Mouse (Mus musculus) heart, embryonic 10.5 days (tissue): ENCODE measurements at regions not wholly inside any gene's neighbourhood (a gene's known extent, or its start where the extent isn't known, plus 50 kb on each side); places are given as distances from the start of the nearest gene placed in this dataset.

Experiments used
- DNase-seq: peaks from one replicate; pipeline ENCODE4 v3.0.0-alpha.2; 2017; ENCODE audit warnings: low spot score
- H3K27ac ChIP-seq: fragments of 300-500 bp; sonication (generic); 2 replicates; pipeline ENCODE4 v1.5.1; 2016; ENCODE audit warnings: mild to moderate bottlenecking
- H3K27me3 ChIP-seq: fragments of 300-500 bp; sonication (generic); 2 replicates; pipeline ENCODE4 v1.6.1; 2016; ENCODE audit warnings: mild to moderate bottlenecking; ENCODE audit not compliant: poor library complexity, insufficient read depth, severe bottlenecking
- H3K36me3 ChIP-seq: fragments of 300-500 bp; sonication (generic); 2 replicates; pipeline ENCODE4 v1.6.1; 2016; ENCODE audit warnings: mild to moderate bottlenecking, moderate library complexity
- H3K4me1 ChIP-seq: fragments of 300-500 bp; sonication (generic); 2 replicates; pipeline ENCODE4 v1.6.1; 2016; ENCODE audit warnings: mild to moderate bottlenecking
- H3K4me3 ChIP-seq: fragments of 300-500 bp; sonication (generic); 2 replicates; pipeline ENCODE4 v1.5.1; 2016; ENCODE audit warnings: mild to moderate bottlenecking, moderate library complexity
- H3K9me3 ChIP-seq: fragments of 300-500 bp; sonication (generic); 2 replicates; pipeline ENCODE4 v1.6.1; 2016; ENCODE audit warnings: mild to moderate bottlenecking, moderate library complexity
- WGBS: fragments of 180-500 bp; shearing (Covaris S2); methylation state at CpG from one replicate; pipeline ENCODE4 v1.1.7; 2016; 5-methylcytosine and 5-hydroxymethylcytosine counted together

GRCm38 (mm10) chr14:29839576-29839975 is 117.9 kb upstream of the Cacna2d3 start:
- no peak overlapping the region for H3K4me3 ChIP-seq
- no peak for DNase-seq
- H3K27ac ChIP-seq, result no peak overlapping the region
- 76% methylated on average over 3 of the region's 3 CpGs for WGBS
- no peaks in the 10 kb centered on the region for H3K4me1 ChIP-seq
- no peaks in the 10 kb centered on the region for H3K36me3 ChIP-seq
- no peaks in the 10 kb centered on the region for H3K27me3 ChIP-seq
- no peaks in the 10 kb centered on the region for H3K9me3 ChIP-seq

- no peak overlapping the region for H3K27ac ChIP-seq
- no peaks in the 10 kb centered on the region for H3K4me1 ChIP-seq
- 80% methylated on average over 7 of the region's 7 CpGs for WGBS
- no peak for DNase-seq
- H3K9me3 ChIP-seq, result no peaks in the 10 kb centered on the region
- no peaks in the 10 kb centered on the region for H3K36me3 ChIP-seq
- no peak overlapping the region for H3K4me3 ChIP-seq
- H3K27me3 ChIP-seq, result no peaks in the 10 kb centered on the region
Observed at GRCm38 (mm10) chr14:29841361-29842117, 119.9 kb upstream of the Cacna2d3 start.

- Histone ChIP-seq H3K4me3 (no peak overlapping the region), H3K4me1 (no peaks in the 10 kb centered on the region), H3K27me3 (no peaks in the 10 kb centered on the region), H3K36me3 (no peaks in the 10 kb centered on the region), H3K9me3 (no peaks in the 10 kb centered on the region), H3K27ac (no peak overlapping the region)
- WGBS, result 80% methylated on average over 7 of the region's 7 CpGs
- DNase-seq, result no peak
Observed at GRCm38 (mm10) chr14:29847661-29848060, 120.4 kb upstream of the Selenok start.

- Histone ChIP-seq H3K36me3 (no peaks in the 10 kb centered on the region), H3K9me3 (no peaks in the 10 kb centered on the region), H3K27ac (no peak overlapping the region), H3K4me1 (no peaks in the 10 kb centered on the region), H3K27me3 (no peaks in the 10 kb centered on the region), H3K4me3 (no peak overlapping the region)
- DNase-seq, result no peak
- 79% methylated on average over 5 of the region's 5 CpGs for WGBS
Observed at GRCm38 (mm10) chr14:29851286-29851685, 116.8 kb upstream of the Selenok start.

GRCm38 (mm10) chr14:29851956-29852725 is 116.0 kb upstream of the Selenok start:
- no peaks in the 10 kb centered on the region for H3K27me3 ChIP-seq
- H3K9me3 ChIP-seq, result no peaks in the 10 kb centered on the region
- no peak overlapping the region for H3K4me3 ChIP-seq
- no peak overlapping the region for H3K27ac ChIP-seq
- no peak for DNase-seq
- H3K4me1 ChIP-seq, result no peaks in the 10 kb centered on the region
- no peaks in the 10 kb centered on the region for H3K36me3 ChIP-seq
- 77% methylated on average over 11 of the region's 11 CpGs for WGBS

GRCm38 (mm10) chr14:29862032-29862431 is 106.1 kb upstream of the Selenok start:
- Histone ChIP-seq H3K9me3 (no peaks in the 10 kb centered on the region), H3K27me3 (no peaks in the 10 kb centered on the region), H3K36me3 (no peaks in the 10 kb centered on the region), H3K4me1 (no peaks in the 10 kb centered on the region), H3K27ac (no peak overlapping the region), H3K4me3 (no peak overlapping the region)
- no peak for DNase-seq
- WGBS, result 82% methylated on average over 1 of the region's 1 CpGs

GRCm38 (mm10) chr14:29866455-29867275 is 101.4 kb upstream of the Selenok start:
- Histone ChIP-seq H3K27me3 (no peaks in the 10 kb centered on the region), H3K36me3 (no peaks in the 10 kb centered on the region), H3K27ac (no peak overlapping the region), H3K4me3 (no peak overlapping the region), H3K9me3 (no peaks in the 10 kb centered on the region), H3K4me1 (no peaks in the 10 kb centered on the region)
- 85% methylated on average over 7 of the region's 7 CpGs for WGBS
- no peak for DNase-seq

- Histone ChIP-seq H3K27ac (no peak overlapping the region), H3K27me3 (no peaks in the 10 kb centered on the region), H3K4me1 (no peaks in the 10 kb centered on the region), H3K9me3 (no peaks in the 10 kb centered on the region), H3K36me3 (no peaks in the 10 kb centered on the region), H3K4me3 (no peak overlapping the region)
- DNase-seq, result peak; percentile 51
- WGBS, result 47% methylated on average over 6 of the region's 6 CpGs
Observed at GRCm38 (mm10) chr14:29867311-29867710, 100.8 kb upstream of the Selenok start.

- WGBS, result 83% methylated on average over 9 of the region's 9 CpGs
- H3K27me3 ChIP-seq, result no peaks in the 10 kb centered on the region
- DNase-seq, result no peak
Observed at GRCm38 (mm10) chr14:29869930-29870329, 98.2 kb upstream of the Selenok start.

GRCm38 (mm10) chr14:29876668-29877067 is 91.4 kb upstream of the Selenok start:
- Histone ChIP-seq H3K4me1 (no peaks in the 10 kb centered on the region), H3K27me3 (no peaks in the 10 kb centered on the region), H3K27ac (no peak overlapping the region), H3K4me3 (no peak overlapping the region), H3K36me3 (no peaks in the 10 kb centered on the region), H3K9me3 (no peaks in the 10 kb centered on the region)
- WGBS, result 70% methylated on average over 4 of the region's 4 CpGs
- peak; percentile 52 for DNase-seq

More at GRCm38 (mm10) chr14:29869930-29870329, 98.2 kb upstream of the Selenok start:
- Histone ChIP-seq H3K9me3 (no peaks in the 10 kb centered on the region), H3K4me3 (no peak overlapping the region), H3K4me1 (no peaks in the 10 kb centered on the region), H3K27ac (no peak overlapping the region), H3K36me3 (no peaks in the 10 kb centered on the region)

GRCm38 (mm10) chr14:29877671-29878422 is 90.3 kb upstream of the Selenok start:
- 61% methylated on average over 11 of the region's 11 CpGs for WGBS
- H3K4me3 ChIP-seq, result no peak overlapping the region
- H3K36me3 ChIP-seq, result no peaks in the 10 kb centered on the region
- H3K27ac ChIP-seq, result no peak overlapping the region
- H3K27me3 ChIP-seq, result no peaks in the 10 kb centered on the region
- DNase-seq, result peak; percentile 58
- H3K4me1 ChIP-seq, result no peaks in the 10 kb centered on the region
- no peaks in the 10 kb centered on the region for H3K9me3 ChIP-seq

GRCm38 (mm10) chr14:29878423-29878800 is 89.7 kb upstream of the Selenok start:
- H3K27me3 ChIP-seq, result no peaks in the 10 kb centered on the region
- no peak overlapping the region for H3K4me3 ChIP-seq
- H3K9me3 ChIP-seq, result no peaks in the 10 kb centered on the region
- 84% methylated on average over 7 of the region's 7 CpGs for WGBS
- DNase-seq, result no peak
- H3K4me1 ChIP-seq, result no peaks in the 10 kb centered on the region
- no peaks in the 10 kb centered on the region for H3K36me3 ChIP-seq
- H3K27ac ChIP-seq, result no peak overlapping the region
